Mouse (Mus musculus): ENCODE data around the gene Tap2.

- TF ChIP-seq POLR2A (IDR thresholded peaks at IDR 0.05; ENCODE audit: insufficient read depth, low read length) (no peak), CTCF (IDR thresholded peaks at IDR 0.05; ENCODE audit: low read depth, low read length) (no peak)
These were observed 14.3 kb upstream of the Tap2 start for GRCm38 (mm10) chr17:34188986-34189385.

All from ES-Bruce4 (cell line).